Mouse (Mus musculus): ENCODE results near the gene Ifi27. TPM values are rescaled to one million over a fixed set of nuclear protein-coding genes. Genes with fewer than 3 reads are reported as not detected.
"Not testable (repeated sequence)": the region's sequence is repeated elsewhere in the genome, so short reads cannot be mapped to it uniquely, and the experiment has no call there.

Ifi27 gene
- polyA plus RNA-seq, 1 experiment: 380 TPM

GRCm38 (mm10) chr12:103407720-103408119 lies 26.3 kb upstream of the Ifi27 start, which contains the start of gene 9330161L09Rik:
TSS of gene 9330161L09Rik (minus strand) at chr12:103407820.
- H3K4me1 ChIP-seq (ENCODE audit: control insufficient read depth, insufficient read depth, low read length): no peaks in the 10 kb centered on the region
- no peak within 1 kb of the TSS for H3K4me3 ChIP-seq (replicated peaks; ENCODE audit: extremely low read depth, low read depth, low read length)
- TF ChIP-seq CTCF (IDR thresholded peaks at IDR 0.05; ENCODE audit: insufficient read depth, low read length) (no peak), POLR2A (IDR thresholded peaks at IDR 0.05; ENCODE audit: borderline replicate concordance, extremely low read depth, low read depth, low read length) (no peak)
- no peak for DNase-seq
- 81% methylated on average over 4 of the region's 4 CpGs for WGBS

GRCm38 (mm10) chr12:103408144-103408543 lies 25.9 kb upstream of the Ifi27 start:
- DNase-seq: no peak
- Histone ChIP-seq H3K4me3 (replicated peaks; ENCODE audit: extremely low read depth, low read depth, low read length) (no peak overlapping the region), H3K4me1 (ENCODE audit: control insufficient read depth, insufficient read depth, low read length) (no peaks in the 10 kb centered on the region)
- no peak for TF ChIP-seq POLR2A (IDR thresholded peaks at IDR 0.05; ENCODE audit: borderline replicate concordance, extremely low read depth, low read depth, low read length)
- no peak for TF ChIP-seq CTCF (IDR thresholded peaks at IDR 0.05; ENCODE audit: insufficient read depth, low read length)
- WGBS: 92% methylated on average over 10 of the region's 10 CpGs

- TF ChIP-seq POLR2A (IDR thresholded peaks at IDR 0.05; ENCODE audit: borderline replicate concordance, extremely low read depth, low read depth, low read length): no peak
- no peak for TF ChIP-seq CTCF (IDR thresholded peaks at IDR 0.05; ENCODE audit: insufficient read depth, low read length)
- 7% methylated on average over 33 of the region's 33 CpGs for WGBS
- peak overlapping the region; percentile 94 for H3K4me3 ChIP-seq (replicated peaks; ENCODE audit: extremely low read depth, low read depth, low read length)
- DNase-seq: no peak
- peaks cover 16% of the 10 kb centered on the region for H3K4me1 ChIP-seq (ENCODE audit: control insufficient read depth, insufficient read depth, low read length)
These were observed 8.8 kb upstream of the Ifi27 start for GRCm38 (mm10) chr12:103425016-103425728.

- DNase-seq: peak; percentile 97
- peak within 1 kb of the TSS; percentile 94 for H3K4me3 ChIP-seq (replicated peaks; ENCODE audit: extremely low read depth, low read depth, low read length)
- 1% methylated on average over 33 of the region's 33 CpGs for WGBS
- TF ChIP-seq POLR2A (IDR thresholded peaks at IDR 0.05; ENCODE audit: borderline replicate concordance, extremely low read depth, low read depth, low read length) (peak; percentile 71; the same call in 1 of the 2 replicates), CTCF (IDR thresholded peaks at IDR 0.05; ENCODE audit: insufficient read depth, low read length) (peak; percentile 95)
- peaks cover 16% of the 10 kb centered on the region for H3K4me1 ChIP-seq (ENCODE audit: control insufficient read depth, insufficient read depth, low read length)
These were observed 8.1 kb upstream of the Ifi27 start, which contains the start of gene Ddx24 for GRCm38 (mm10) chr12:103425729-103426470. TSS of gene Ddx24 (minus strand) at chr12:103425830.

- DNase-seq: no peak
- TF ChIP-seq CTCF (IDR thresholded peaks at IDR 0.05; ENCODE audit: insufficient read depth, low read length) (no peak), POLR2A (IDR thresholded peaks at IDR 0.05; ENCODE audit: borderline replicate concordance, extremely low read depth, low read depth, low read length) (no peak)
- 92% methylated on average over 7 of the region's 7 CpGs for WGBS
These were observed 7.3 kb upstream of the Ifi27 start for GRCm38 (mm10) chr12:103426710-103427109.

GRCm38 (mm10) chr12:103433430-103433829 lies 581 bp upstream of the Ifi27 start:
- WGBS: 70% methylated on average over 2 of the region's 2 CpGs
- H3K4me3 ChIP-seq (replicated peaks; ENCODE audit: extremely low read depth, low read depth, low read length): no peak overlapping the region
- no peak for DNase-seq

More at GRCm38 (mm10) chr12:103426710-103427109, 7.3 kb upstream of the Ifi27 start:
- H3K4me1 ChIP-seq (ENCODE audit: control insufficient read depth, insufficient read depth, low read length): peaks cover 16% of the 10 kb centered on the region
- no peak overlapping the region for H3K4me3 ChIP-seq (replicated peaks; ENCODE audit: extremely low read depth, low read depth, low read length)

GRCm38 (mm10) chr12:103434861-103435260 lies 850 bp downstream of the Ifi27 start:
- TF ChIP-seq POLR2A (IDR thresholded peaks at IDR 0.05; ENCODE audit: borderline replicate concordance, extremely low read depth, low read depth, low read length): no peak
- no peak for TF ChIP-seq CTCF (IDR thresholded peaks at IDR 0.05; ENCODE audit: insufficient read depth, low read length)
- Histone ChIP-seq H3K4me1 (ENCODE audit: control insufficient read depth, insufficient read depth, low read length) (peaks cover 12% of the 10 kb centered on the region), H3K4me3 (replicated peaks; ENCODE audit: extremely low read depth, low read depth, low read length) (peak overlapping the region; percentile 46)
- no peak for DNase-seq

More at GRCm38 (mm10) chr12:103433430-103433829, 581 bp upstream of the Ifi27 start:
- no peak for TF ChIP-seq CTCF (IDR thresholded peaks at IDR 0.05; ENCODE audit: insufficient read depth, low read length)
- TF ChIP-seq POLR2A (IDR thresholded peaks at IDR 0.05; ENCODE audit: borderline replicate concordance, extremely low read depth, low read depth, low read length): no peak
- H3K4me1 ChIP-seq (ENCODE audit: control insufficient read depth, insufficient read depth, low read length): peaks cover 12% of the 10 kb centered on the region

- TF ChIP-seq POLR2A (IDR thresholded peaks at IDR 0.05; ENCODE audit: borderline replicate concordance, extremely low read depth, low read depth, low read length): 0 out of 2 replicates have a peak, but pooled peaks have one; percentile 7
- TF ChIP-seq CTCF (IDR thresholded peaks at IDR 0.05; ENCODE audit: insufficient read depth, low read length): no peak
- WGBS: 100% methylated on average over 1 of the region's 1 CpGs
- Histone ChIP-seq H3K4me1 (ENCODE audit: control insufficient read depth, insufficient read depth, low read length) (peaks cover 12% of the 10 kb centered on the region), H3K4me3 (replicated peaks; ENCODE audit: extremely low read depth, low read depth, low read length) (no peak overlapping the region)
- no peak for DNase-seq
These were observed 3.6 kb downstream of the Ifi27 start for GRCm38 (mm10) chr12:103437601-103438000.

- DNase-seq: no peak
- H3K4me3 ChIP-seq (replicated peaks; ENCODE audit: extremely low read depth, low read depth, low read length): peak within 1 kb of the TSS; percentile 54
- H3K4me1 ChIP-seq (ENCODE audit: control insufficient read depth, insufficient read depth, low read length): no peaks in the 10 kb centered on the region
- TF ChIP-seq POLR2A (IDR thresholded peaks at IDR 0.05; ENCODE audit: borderline replicate concordance, extremely low read depth, low read depth, low read length) (peak; percentile 43; the same call in 1 of the 2 replicates), CTCF (IDR thresholded peaks at IDR 0.05; ENCODE audit: insufficient read depth, low read length) (no peak)
- WGBS: 56% methylated on average over 3 of the region's 3 CpGs
These were observed 9.5 kb downstream of the Ifi27 start, which contains the start of gene Ifi27l2a for GRCm38 (mm10) chr12:103443524-103443923. TSS of gene Ifi27l2a (minus strand) at chr12:103443680.

GRCm38 (mm10) chr12:103444261-103444660 lies 10.2 kb downstream of the Ifi27 start:
- 37% methylated on average over 6 of the region's 7 CpGs for WGBS
- not testable (repeated sequence) for DNase-seq; H3K4me1 ChIP-seq (ENCODE audit: control insufficient read depth, insufficient read depth, low read length); H3K4me3 ChIP-seq (replicated peaks; ENCODE audit: extremely low read depth, low read depth, low read length)

All from lung, adult 2 months (tissue).